Mouse (Mus musculus): Measurements from ENCODE around the gene Tmem63a.

DNA sequence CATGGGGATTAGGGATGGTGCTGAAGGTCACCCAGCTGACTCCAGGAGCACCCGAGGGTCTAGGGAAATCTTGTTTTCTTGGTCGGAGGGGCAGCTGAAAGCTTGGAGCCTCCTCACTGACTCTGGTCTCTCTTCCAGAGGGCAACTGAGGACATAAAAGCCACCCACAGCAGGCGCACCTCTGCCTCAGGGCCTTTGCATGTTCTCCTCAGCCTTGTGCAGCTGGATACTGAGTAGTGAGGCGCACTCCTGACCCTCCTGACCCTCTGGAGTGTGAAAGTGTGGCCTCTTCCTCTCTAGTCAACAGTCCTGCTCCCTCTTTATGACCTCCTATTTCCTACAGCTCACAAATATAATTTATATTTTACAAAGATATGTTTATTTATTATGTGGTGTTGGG, 73.9 kb downstream of the Tmem63a start:
- TF ChIP-seq GATA1 (IDR thresholded peaks at IDR 0.05; ENCODE audit: borderline replicate concordance, low read length) (no peak), FLI1 (IDR thresholded peaks at IDR 0.05; ENCODE audit: low read length) (no peak)

Data from megakaryocyte, embryonic 14.5 days (primary cell).